Mouse (Mus musculus) E14TG2a.4 (cell line): ENCODE measurements around the gene Fbxl17.

Source experiments
- CTCF ChIP-seq: conservative IDR thresholded peaks from 2 replicates; pipeline ENCODE4 v1.5.1; 2014; ENCODE audit warnings: low read length
- POU5F1 ChIP-seq: IDR thresholded peaks from 2 replicates; pipeline ENCODE4 v1.6.1; 2014; ENCODE audit warnings: low read length, borderline replicate concordance

DNA sequence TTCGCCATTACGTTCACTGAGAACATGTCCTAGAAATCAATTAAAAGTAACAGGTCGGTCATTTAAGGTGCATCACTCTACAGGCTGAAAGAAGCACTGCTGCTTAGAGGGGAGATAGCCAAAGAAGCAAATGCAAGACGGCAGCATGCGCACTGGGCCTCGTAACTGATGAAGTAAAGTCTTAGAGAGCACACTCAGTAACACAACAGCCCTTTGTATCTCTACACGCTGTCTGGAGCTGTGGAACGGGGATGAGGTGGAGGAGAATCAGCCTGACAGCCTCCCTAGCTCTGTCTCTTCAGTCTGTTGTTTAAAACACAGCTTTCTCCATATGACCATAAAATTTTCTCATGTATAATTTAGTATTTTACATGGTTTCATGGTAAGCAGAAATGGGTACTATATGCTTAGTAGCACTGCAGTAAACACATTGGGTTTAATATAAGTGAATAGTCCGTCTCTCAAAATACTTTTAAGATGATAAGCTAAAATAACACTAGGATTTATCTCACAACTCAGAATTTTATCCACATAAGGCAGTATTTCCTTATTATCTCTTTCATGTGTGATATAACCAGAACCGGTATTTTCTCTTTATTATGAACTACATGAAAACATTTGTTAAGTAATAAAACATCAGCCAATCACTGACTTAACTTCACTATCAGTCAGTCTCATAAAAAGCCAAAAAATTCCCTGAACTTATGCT is 52.7 kb downstream of the Fbxl17 start:
- TF ChIP-seq CTCF (no peak), POU5F1 (no peak)
